ENCODE assay signal across 8 mouse cellular contexts in genomic region chr2:160619831-160620230, GRCm38 (mm10). TPM values are rescaled to one million over a fixed set of nuclear protein-coding genes. Genes with fewer than 3 reads are reported as not detected.
DNase-seq lines count a peak whose midpoint lies in the region; ATAC-seq and TF ChIP-seq lines count a peak whose summit lies in the region.

No protein-coding gene starts in this region.

- no peak for TF ChIP-seq POLR2A in kidney, adult 2 months (IDR thresholded peaks at IDR 0.05; ENCODE audit: low read depth, low read length)

- H3K27me3 ChIP-seq in kidney, adult 2 months (replicated peaks; ENCODE audit: control insufficient read depth, insufficient read depth, low read length): no peaks in the 10 kb centered on the region
- no peaks in the 10 kb centered on the region for H3K27me3 ChIP-seq in lung, embryonic 16.5 days (ENCODE audit: control insufficient read depth, insufficient read depth, low read depth, low read length)

- 53% methylated on average over 9 of the region's 9 CpGs for WGBS in kidney, adult 2 months
- WGBS in lung, embryonic 16.5 days: 3% methylated on average over 9 of the region's 9 CpGs

- H3K9me3 ChIP-seq in lung, embryonic 16.5 days (ENCODE audit: control insufficient read depth, low read length): no peaks in the 10 kb centered on the region

- H3K4me2 ChIP-seq in lung, embryonic 16.5 days (ENCODE audit: low read depth, low read length): peak overlapping the region; percentile 24

- H3K27ac ChIP-seq in kidney, adult 2 months (ENCODE audit: insufficient read depth, low read depth, low read length): no peak overlapping the region
- H3K27ac ChIP-seq in lung, embryonic 16.5 days (ENCODE audit: low read length): peak overlapping the region; percentile 67

- intact Hi-C loops in gastrocnemius, postnatal 14 days (cut with DNase I; ENCODE audit: low total_unique reads): loop anchor here (10.0 kb wide), 1 partner anchor 65 kb away; no protein-coding TSS in a partner anchor

- H3K4me1 ChIP-seq in kidney, adult 2 months (ENCODE audit: control insufficient read depth, insufficient read depth, low read length): 0 out of 2 replicates have a peak, but pooled peaks cover 6% of the 10 kb centered on the region
- H3K4me1 ChIP-seq in lung, embryonic 16.5 days (replicated peaks; ENCODE audit: control insufficient read depth, insufficient read depth, low read length): peaks cover 33% of the 10 kb centered on the region

- H3K36me3 ChIP-seq in kidney, adult 2 months (ENCODE audit: control insufficient read depth, insufficient read depth, low read length): no peaks in the 10 kb centered on the region
- H3K36me3 ChIP-seq in lung, embryonic 16.5 days (ENCODE audit: control insufficient read depth, insufficient read depth, low read length): no peaks in the 10 kb centered on the region

- ATAC-seq in lung, embryonic 16.5 days (ENCODE audit: low read depth): peak; percentile 89

- peak; percentile 87 for DNase-seq in ovary, adult 18-20 months (ENCODE audit: low spot score)
- no peak for DNase-seq in ovary, postnatal 10 days (ENCODE audit: low spot score)
- DNase-seq in gastrocnemius, postnatal 14 days: peak; percentile 75
- DNase-seq in kidney, adult 2 months: peak; percentile 81
- DNase-seq in thymus, postnatal 0 days (ENCODE audit: low spot score): no peak
- no peak for DNase-seq in T-cell, adult 2 months (ENCODE audit: low spot score)
- no peak for DNase-seq in frontal cortex, postnatal 25 days (ENCODE audit: low spot score in 2 of 2)

- H3K4me3 ChIP-seq in kidney, adult 2 months (ENCODE audit: insufficient read depth, low read depth, low read length): no peak overlapping the region
- no peak overlapping the region for H3K4me3 ChIP-seq in lung, embryonic 16.5 days (ENCODE audit: low read length)

- TF ChIP-seq CTCF in kidney, adult 2 months (conservative IDR thresholded peaks at IDR 0.05; ENCODE audit: insufficient read depth, insufficient read length, low read depth, low read length): no peak

- no peak overlapping the region for H3K9ac ChIP-seq in lung, embryonic 16.5 days (ENCODE audit: low read length)

RNA-seq across cellular contexts. Expression of gene Top1, which starts 25.9 kb away (rescaled TPM):
- 10 to 100 TPM; 37.7 to 40.5 TPM for total RNA-seq in gastrocnemius, postnatal 14 days (2021)
- 7.0 and 9.2 TPM in 2 replicates for polyA plus RNA-seq in kidney, adult 2 months (2012; rRNA removed)
- 66.4 and 72.5 TPM in 2 replicates for polyA plus RNA-seq in lung, embryonic 16.5 days (2015; fragmentation: Nextera tagmentation; extraction: Ambion mirVana)
- 68.2 and 69.4 TPM in 2 replicates for polyA plus RNA-seq in thymus, postnatal 0 days (2015; fragmentation: Nextera tagmentation; extraction: Ambion mirVana)

Comparison
In these comparisons a context has a peak if more than half of its experiments do, and no peak if none do; other contexts are left out.
1. DNase-seq: peak in ovary, adult 18-20 months (single experiment), gastrocnemius, postnatal 14 days (single experiment) and kidney, adult 2 months (single experiment); none in ovary, postnatal 10 days (single experiment), thymus, postnatal 0 days (single experiment), T-cell, adult 2 months (single experiment) and frontal cortex, postnatal 25 days (0 of 2).